Mouse (Mus musculus): Measurements from ENCODE around the gene Brdt. TPM values are rescaled to one million over a fixed set of nuclear protein-coding genes. Genes with fewer than 3 reads are reported as not detected.

Brdt gene
- polyA plus RNA-seq, 1 experiment from 2014 or later: 1.4 TPM

- 11% methylated on average over 5 of the region's 5 CpGs for WGBS
- peak within 1 kb of the TSS; percentile 95 for H3K4me2 ChIP-seq (ENCODE audit: low read length)
Measured at GRCm38 (mm10) chr5:107402436-107402835, 71.5 kb downstream of the Brdt start, which contains the start of gene Ephx4. Gene Ephx4 (plus strand): TSS chr5:107402736.

GRCm38 (mm10) chr5:107403011-107403946, 72.3 kb downstream of the Brdt start:
- ATAC-seq: peak; percentile 85
- Histone ChIP-seq H3K4me3 (ENCODE audit: low read depth, low read length) (peak overlapping the region; percentile 52), H3K9me3 (replicated peaks; ENCODE audit: control insufficient read depth, low read length) (no peaks in the 10 kb centered on the region), H3K36me3 (ENCODE audit: control insufficient read depth, insufficient read depth, low read length) (no peaks in the 10 kb centered on the region), H3K4me2 (ENCODE audit: low read length) (peak overlapping the region; percentile 95), H3K27ac (ENCODE audit: low read depth, low read length) (no peak overlapping the region), H3K9ac (ENCODE audit: low read length) (peak overlapping the region; percentile 60), H3K4me1 (ENCODE audit: control insufficient read depth, insufficient read depth, low read length) (no peaks in the 10 kb centered on the region), H3K27me3 (replicated peaks; ENCODE audit: control insufficient read depth, insufficient read depth, low read length) (peaks cover 25% of the 10 kb centered on the region)
- WGBS: under 1% methylated on average over 71 of the region's 80 CpGs
- DNase-seq (ENCODE audit: low spot score): peak; percentile 39

More at GRCm38 (mm10) chr5:107402436-107402835, 71.5 kb downstream of the Brdt start, which contains the start of gene Ephx4:
- Histone ChIP-seq H3K4me3 (ENCODE audit: low read depth, low read length) (peak within 1 kb of the TSS; percentile 52), H3K4me1 (ENCODE audit: control insufficient read depth, insufficient read depth, low read length) (no peaks in the 10 kb centered on the region), H3K36me3 (ENCODE audit: control insufficient read depth, insufficient read depth, low read length) (no peaks in the 10 kb centered on the region), H3K9me3 (replicated peaks; ENCODE audit: control insufficient read depth, low read length) (no peaks in the 10 kb centered on the region), H3K27ac (ENCODE audit: low read depth, low read length) (no peak within 1 kb of the TSS), H3K9ac (ENCODE audit: low read length) (peak within 1 kb of the TSS; percentile 60), H3K27me3 (replicated peaks; ENCODE audit: control insufficient read depth, insufficient read depth, low read length) (peaks cover 25% of the 10 kb centered on the region)
- DNase-seq (ENCODE audit: low spot score): no peak
- ATAC-seq: no peak

- no peak for ATAC-seq
Measured at GRCm38 (mm10) chr5:107403947-107404684, 73.2 kb downstream of the Brdt start.

GRCm38 (mm10) chr5:107405361-107405760, 74.4 kb downstream of the Brdt start:
- 83% methylated on average over 4 of the region's 4 CpGs for WGBS
- ATAC-seq: no peak
- Histone ChIP-seq H3K36me3 (ENCODE audit: control insufficient read depth, insufficient read depth, low read length) (no peaks in the 10 kb centered on the region), H3K4me3 (ENCODE audit: low read depth, low read length) (no peak overlapping the region), H3K27ac (ENCODE audit: low read depth, low read length) (no peak overlapping the region), H3K4me2 (ENCODE audit: low read length) (no peak overlapping the region), H3K9ac (ENCODE audit: low read length) (no peak overlapping the region), H3K4me1 (ENCODE audit: control insufficient read depth, insufficient read depth, low read length) (no peaks in the 10 kb centered on the region), H3K9me3 (replicated peaks; ENCODE audit: control insufficient read depth, low read length) (no peaks in the 10 kb centered on the region), H3K27me3 (replicated peaks; ENCODE audit: control insufficient read depth, insufficient read depth, low read length) (peaks cover 25% of the 10 kb centered on the region)
- DNase-seq (ENCODE audit: low spot score): no peak

More at GRCm38 (mm10) chr5:107403947-107404684, 73.2 kb downstream of the Brdt start:
- DNase-seq (ENCODE audit: low spot score): no peak
- Histone ChIP-seq H3K4me3 (ENCODE audit: low read depth, low read length) (peak overlapping the region; percentile 52), H3K4me2 (ENCODE audit: low read length) (peak overlapping the region; percentile 95), H3K9me3 (replicated peaks; ENCODE audit: control insufficient read depth, low read length) (no peaks in the 10 kb centered on the region), H3K4me1 (ENCODE audit: control insufficient read depth, insufficient read depth, low read length) (no peaks in the 10 kb centered on the region), H3K9ac (ENCODE audit: low read length) (peak overlapping the region; percentile 60), H3K27me3 (replicated peaks; ENCODE audit: control insufficient read depth, insufficient read depth, low read length) (peaks cover 25% of the 10 kb centered on the region), H3K27ac (ENCODE audit: low read depth, low read length) (no peak overlapping the region), H3K36me3 (ENCODE audit: control insufficient read depth, insufficient read depth, low read length) (no peaks in the 10 kb centered on the region)
- WGBS: 19% methylated on average over 12 of the region's 12 CpGs

- H3K4me1 ChIP-seq (ENCODE audit: control insufficient read depth, insufficient read depth, low read length): no peaks in the 10 kb centered on the region
- no peak for ATAC-seq
- H3K4me3 ChIP-seq (ENCODE audit: low read depth, low read length): no peak overlapping the region
- no peak overlapping the region for H3K9ac ChIP-seq (ENCODE audit: low read length)
- H3K4me2 ChIP-seq (ENCODE audit: low read length): no peak overlapping the region
- H3K27ac ChIP-seq (ENCODE audit: low read depth, low read length): no peak overlapping the region
- H3K27me3 ChIP-seq (replicated peaks; ENCODE audit: control insufficient read depth, insufficient read depth, low read length): no peaks in the 10 kb centered on the region
- H3K36me3 ChIP-seq (ENCODE audit: control insufficient read depth, insufficient read depth, low read length): no peaks in the 10 kb centered on the region
- no peak for DNase-seq (ENCODE audit: low spot score)
- 96% methylated on average over 1 of the region's 1 CpGs for WGBS
- H3K9me3 ChIP-seq (replicated peaks; ENCODE audit: control insufficient read depth, low read length): no peaks in the 10 kb centered on the region
Measured at GRCm38 (mm10) chr5:107410305-107410704, 79.3 kb downstream of the Brdt start.

GRCm38 (mm10) chr5:107411326-107411725, 80.4 kb downstream of the Brdt start:
- Histone ChIP-seq H3K4me2 (ENCODE audit: low read length) (no peak overlapping the region), H3K27me3 (replicated peaks; ENCODE audit: control insufficient read depth, insufficient read depth, low read length) (no peaks in the 10 kb centered on the region), H3K27ac (ENCODE audit: low read depth, low read length) (no peak overlapping the region), H3K36me3 (ENCODE audit: control insufficient read depth, insufficient read depth, low read length) (no peaks in the 10 kb centered on the region), H3K4me1 (ENCODE audit: control insufficient read depth, insufficient read depth, low read length) (no peaks in the 10 kb centered on the region), H3K4me3 (ENCODE audit: low read depth, low read length) (no peak overlapping the region), H3K9me3 (replicated peaks; ENCODE audit: control insufficient read depth, low read length) (no peaks in the 10 kb centered on the region), H3K9ac (ENCODE audit: low read length) (no peak overlapping the region)
- WGBS: 63% methylated on average over 4 of the region's 4 CpGs
- ATAC-seq (no peak), DNase-seq (ENCODE audit: low spot score) (no peak)

- H3K36me3 ChIP-seq (ENCODE audit: control insufficient read depth, insufficient read depth, low read length): no peaks in the 10 kb centered on the region
- no peak for ATAC-seq
- 82% methylated on average over 2 of the region's 2 CpGs for WGBS
- H3K27ac ChIP-seq (ENCODE audit: low read depth, low read length): no peak overlapping the region
- H3K4me3 ChIP-seq (ENCODE audit: low read depth, low read length): no peak overlapping the region
- no peaks in the 10 kb centered on the region for H3K27me3 ChIP-seq (replicated peaks; ENCODE audit: control insufficient read depth, insufficient read depth, low read length)
- no peaks in the 10 kb centered on the region for H3K4me1 ChIP-seq (ENCODE audit: control insufficient read depth, insufficient read depth, low read length)
- no peak overlapping the region for H3K9ac ChIP-seq (ENCODE audit: low read length)
- no peak for DNase-seq (ENCODE audit: low spot score)
- no peak overlapping the region for H3K4me2 ChIP-seq (ENCODE audit: low read length)
- no peaks in the 10 kb centered on the region for H3K9me3 ChIP-seq (replicated peaks; ENCODE audit: control insufficient read depth, low read length)
Measured at GRCm38 (mm10) chr5:107412285-107412684, 81.3 kb downstream of the Brdt start.

- H3K4me1 ChIP-seq (ENCODE audit: control insufficient read depth, insufficient read depth, low read length): no peaks in the 10 kb centered on the region
- H3K27ac ChIP-seq (ENCODE audit: low read depth, low read length): no peak overlapping the region; the same call in 1 of the 2 replicates
- no peaks in the 10 kb centered on the region for H3K9me3 ChIP-seq (replicated peaks; ENCODE audit: control insufficient read depth, low read length)
- 77% methylated on average over 2 of the region's 2 CpGs for WGBS
- ATAC-seq: no peak
- no peak overlapping the region for H3K9ac ChIP-seq (ENCODE audit: low read length)
- H3K27me3 ChIP-seq (replicated peaks; ENCODE audit: control insufficient read depth, insufficient read depth, low read length): no peaks in the 10 kb centered on the region
- no peak overlapping the region for H3K4me2 ChIP-seq (ENCODE audit: low read length)
- H3K36me3 ChIP-seq (ENCODE audit: control insufficient read depth, insufficient read depth, low read length): no peaks in the 10 kb centered on the region
- H3K4me3 ChIP-seq (ENCODE audit: low read depth, low read length): no peak overlapping the region
- no peak for DNase-seq (ENCODE audit: low spot score)
Measured at GRCm38 (mm10) chr5:107415098-107415497, 84.1 kb downstream of the Brdt start.
